Comparison of ENCODE assay signal across 8 mouse cellular contexts in genomic region chr9:41583711-41584329, GRCm38 (mm10).
A peak's percentile ranks its signal among the peaks of the same experiment; 100 is the strongest.
DNase-seq lines count a peak whose midpoint lies in the region; ATAC-seq and TF ChIP-seq lines count a peak whose summit lies in the region.

No protein-coding gene starts in this region.

- no peak for ATAC-seq in kidney, postnatal 0 days (replicated peaks; ENCODE audit: low FRiP score, low read depth)
- peak; percentile 12; the same call in 1 of the 2 replicates for ATAC-seq in forebrain, postnatal 0 days

- no peaks in the 10 kb centered on the region for H3K27me3 ChIP-seq in kidney, postnatal 0 days (ENCODE audit: insufficient read depth, low read length)
- H3K27me3 ChIP-seq in forebrain, postnatal 0 days (ENCODE audit: insufficient read depth, low read length): no peaks in the 10 kb centered on the region

- peaks cover 3% of the 10 kb centered on the region; the same call in 1 of the 2 replicates for H3K4me1 ChIP-seq in kidney, postnatal 0 days (replicated peaks; ENCODE audit: insufficient read depth, low read length)
- no peaks in the 10 kb centered on the region; the same call in 1 of the 2 replicates for H3K4me1 ChIP-seq in brown adipose tissue, adult 24 weeks (ENCODE audit: control insufficient read depth, insufficient read depth, insufficient read length, low read length)
- H3K4me1 ChIP-seq in forebrain, postnatal 0 days (ENCODE audit: insufficient read depth): peaks cover 11% of the 10 kb centered on the region

- H3K27ac ChIP-seq in kidney, postnatal 0 days: peak overlapping the region; percentile 54
- no peak overlapping the region for H3K27ac ChIP-seq in brown adipose tissue, adult 24 weeks (replicated peaks; ENCODE audit: low read depth, low read length)
- peak overlapping the region; percentile 99 for H3K27ac ChIP-seq in forebrain, postnatal 0 days (ENCODE audit: low read depth, low read length)

- no peaks in the 10 kb centered on the region for H3K9me3 ChIP-seq in kidney, postnatal 0 days (replicated peaks; ENCODE audit: low read length)
- no peaks in the 10 kb centered on the region for H3K9me3 ChIP-seq in forebrain, postnatal 0 days (ENCODE audit: low read length)

- 24% methylated on average over 8 of the region's 8 CpGs for WGBS in kidney, postnatal 0 days
- 3% methylated on average over 8 of the region's 8 CpGs for WGBS in forebrain, postnatal 0 days

- peak overlapping the region; percentile 73 for H3K4me2 ChIP-seq in kidney, postnatal 0 days (ENCODE audit: low read length)
- peak overlapping the region; percentile 85 for H3K4me2 ChIP-seq in forebrain, postnatal 0 days (ENCODE audit: low read depth)

- no peak for TF ChIP-seq CTCF in kidney, postnatal 0 days (IDR thresholded peaks at IDR 0.05; ENCODE audit: low read depth)
- TF ChIP-seq CTCF in forebrain, postnatal 0 days (IDR thresholded peaks at IDR 0.05; ENCODE audit: low read depth): no peak

- no peaks in the 10 kb centered on the region for H3K36me3 ChIP-seq in kidney, postnatal 0 days (ENCODE audit: insufficient read depth, low read length)
- peaks cover 23% of the 10 kb centered on the region for H3K36me3 ChIP-seq in forebrain, postnatal 0 days (ENCODE audit: insufficient read depth)

- peak overlapping the region; percentile 41; the same call in 1 of the 2 replicates for H3K9ac ChIP-seq in kidney, postnatal 0 days (ENCODE audit: low read depth, low read length)
- H3K9ac ChIP-seq in forebrain, postnatal 0 days: peak overlapping the region; percentile 98

- peak overlapping the region; percentile 55 for H3K4me3 ChIP-seq in kidney, postnatal 0 days (replicated peaks; ENCODE audit: low read depth, low read length)
- H3K4me3 ChIP-seq in brown adipose tissue, adult 24 weeks (ENCODE audit: insufficient read depth, low read depth, low read length): peak overlapping the region; percentile 20
- H3K4me3 ChIP-seq in forebrain, postnatal 0 days (ENCODE audit: low read depth, low read length): peak overlapping the region; percentile 81

- peak; percentile 74 for DNase-seq in kidney, postnatal 0 days (ENCODE audit: low spot score)
- DNase-seq in kidney, adult 18-20 months: no peak
- peak; percentile 81 for DNase-seq in forebrain, postnatal 0 days
- peak; percentile 63 for DNase-seq in mesoderm, embryonic 11.5 days (ENCODE audit: low read depth, low spot score)
- DNase-seq in T-cell, adult 2 months (ENCODE audit: low spot score): no peak
- no peak for DNase-seq in cerebellum, adult 8-10 months
- DNase-seq in gastrocnemius, adult 18-20 months (ENCODE audit: low spot score): no peak

Comparison
In these comparisons a context has a peak if more than half of its experiments do, and no peak if none do; other contexts are left out.
1. DNase-seq: peak in kidney, postnatal 0 days (single experiment), forebrain, postnatal 0 days (single experiment) and mesoderm, embryonic 11.5 days (single experiment); none in kidney, adult 18-20 months (single experiment), T-cell, adult 2 months (single experiment), cerebellum, adult 8-10 months (single experiment) and gastrocnemius, adult 18-20 months (single experiment).
2. H3K4me3 ChIP-seq: peak in every context shown above with its lines; median percentile 81 in forebrain, postnatal 0 days; 55 in kidney, postnatal 0 days; 20 in brown adipose tissue, adult 24 weeks.